20 mouse cellular contexts compared by ENCODE assay signal in the genomic region with DNA sequence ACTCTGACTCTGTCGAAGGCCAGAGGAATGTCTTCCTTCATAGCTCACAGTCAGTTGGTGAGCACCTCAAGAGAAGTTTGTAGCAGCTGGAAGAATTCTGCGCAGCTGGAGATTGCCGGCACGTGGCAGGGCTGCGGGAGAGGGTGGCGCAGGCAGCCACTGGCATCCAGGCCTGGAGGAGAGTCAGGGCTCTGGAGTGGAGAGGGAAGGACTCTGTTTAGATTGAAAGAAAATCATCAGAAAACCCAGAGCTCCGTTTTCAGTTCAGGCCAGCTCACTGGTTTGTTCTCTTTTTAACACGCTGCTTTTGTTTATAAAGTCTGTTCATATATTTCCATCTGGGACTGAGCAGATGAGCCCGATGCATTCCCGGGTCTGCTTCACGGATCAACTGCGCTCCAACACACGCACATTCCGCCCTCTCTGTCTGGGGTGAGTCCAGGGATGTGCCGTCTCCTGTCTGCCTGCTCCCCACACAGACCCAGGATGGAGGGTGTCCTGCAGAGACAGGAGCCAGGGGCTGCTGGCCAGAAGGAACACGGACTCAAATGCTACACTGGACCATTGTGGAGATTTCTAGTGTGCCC. TPM values are rescaled to one million over a fixed set of nuclear protein-coding genes. Genes with fewer than 3 reads are reported as not detected.
DNase-seq lines count a peak whose midpoint lies in the region; ATAC-seq and TF ChIP-seq lines count a peak whose summit lies in the region.
"Had no signal": no experiment of that assay in that cellular context is flagged by ENCODE, and none has a peak within 500 bp of the region (broad histone marks: within the 10 kb centered on the region; RNA-seq: fewer than 3 reads in every experiment).

No protein-coding gene starts in this region.

- no peak for TF ChIP-seq CTCF in lung, postnatal 0 days (IDR thresholded peaks at IDR 0.05)

- no peak overlapping the region for H3K4me3 ChIP-seq in lung, embryonic 16.5 days (ENCODE audit: low read length)
- no peak overlapping the region for H3K4me3 ChIP-seq in lung, postnatal 0 days (ENCODE audit: low read depth, low read length)
- no peak overlapping the region for H3K4me3 ChIP-seq in embryonic facial prominence, embryonic 15.5 days (replicated peaks)
- no peak overlapping the region for H3K4me3 ChIP-seq in stomach, embryonic 14.5 days (ENCODE audit: low read depth, low read length)
- H3K4me3 ChIP-seq: liver, embryonic 15.5 days; midbrain, embryonic 13.5 days; neural tube, embryonic 15.5 days had no signal

- peak; percentile 26; the same call in 1 of the 2 replicates for ATAC-seq in lung, embryonic 16.5 days (ENCODE audit: low read depth)
- no peak for ATAC-seq in lung, postnatal 0 days
- peak; percentile 47; the same call in 1 of the 2 replicates for ATAC-seq in embryonic facial prominence, embryonic 15.5 days (ENCODE audit: insufficient number of reproducible peaks, low FRiP score, low TSS enrichment, low read depth)
- ATAC-seq in stomach, embryonic 14.5 days (ENCODE audit: insufficient number of reproducible peaks, insufficient read depth, low FRiP score, low read depth), result no peak
- ATAC-seq: midbrain, embryonic 13.5 days had no signal

- no peak overlapping the region for H3K9ac ChIP-seq in lung, embryonic 16.5 days (ENCODE audit: low read length)
- no peak overlapping the region for H3K9ac ChIP-seq in lung, postnatal 0 days (replicated peaks; ENCODE audit: low read depth)
- no peak overlapping the region for H3K9ac ChIP-seq in embryonic facial prominence, embryonic 15.5 days
- no peak overlapping the region for H3K9ac ChIP-seq in stomach, embryonic 14.5 days (replicated peaks; ENCODE audit: low read depth, low read length)
- H3K9ac ChIP-seq: hindbrain, embryonic 14.5 days; liver, embryonic 15.5 days; midbrain, embryonic 13.5 days; neural tube, embryonic 15.5 days had no signal

- no peaks in the 10 kb centered on the region for H3K9me3 ChIP-seq in lung, embryonic 16.5 days (ENCODE audit: control insufficient read depth, low read length)
- H3K9me3 ChIP-seq in lung, postnatal 0 days (ENCODE audit: low read length), result no peaks in the 10 kb centered on the region
- no peaks in the 10 kb centered on the region for H3K9me3 ChIP-seq in embryonic facial prominence, embryonic 15.5 days (replicated peaks)
- H3K9me3 ChIP-seq in stomach, embryonic 14.5 days (ENCODE audit: control insufficient read depth, low read depth, low read length), result no peaks in the 10 kb centered on the region
- H3K9me3 ChIP-seq: liver, embryonic 15.5 days; neural tube, embryonic 15.5 days had no signal

- H3K36me3 ChIP-seq in lung, embryonic 16.5 days (ENCODE audit: control insufficient read depth, insufficient read depth, low read length), result no peaks in the 10 kb centered on the region
- no peaks in the 10 kb centered on the region for H3K36me3 ChIP-seq in lung, postnatal 0 days (ENCODE audit: insufficient read depth, low read length)
- no peaks in the 10 kb centered on the region for H3K36me3 ChIP-seq in embryonic facial prominence, embryonic 15.5 days
- no peaks in the 10 kb centered on the region for H3K36me3 ChIP-seq in stomach, embryonic 14.5 days (ENCODE audit: control insufficient read depth, insufficient read depth, low read length)
- H3K36me3 ChIP-seq: liver, embryonic 15.5 days; midbrain, embryonic 13.5 days; neural tube, embryonic 15.5 days had no signal

- H3K27me3 ChIP-seq in lung, embryonic 16.5 days (ENCODE audit: control insufficient read depth, insufficient read depth, low read depth, low read length), result no peaks in the 10 kb centered on the region
- H3K27me3 ChIP-seq in lung, postnatal 0 days (replicated peaks; ENCODE audit: insufficient read depth, low read length), result no peaks in the 10 kb centered on the region
- H3K27me3 ChIP-seq in embryonic facial prominence, embryonic 15.5 days, result no peaks in the 10 kb centered on the region
- no peaks in the 10 kb centered on the region for H3K27me3 ChIP-seq in stomach, embryonic 14.5 days (ENCODE audit: control insufficient read depth, insufficient read depth, low read length)
- H3K27me3 ChIP-seq: liver, embryonic 15.5 days; midbrain, embryonic 13.5 days; neural tube, embryonic 15.5 days had no signal

- H3K27ac ChIP-seq in lung, embryonic 16.5 days (ENCODE audit: low read length), result no peak overlapping the region
- H3K27ac ChIP-seq in lung, postnatal 0 days (ENCODE audit: low read length), result no peak overlapping the region
- peak overlapping the region; percentile 23; the same call in 1 of the 2 replicates for H3K27ac ChIP-seq in embryonic facial prominence, embryonic 15.5 days (replicated peaks)
- peak overlapping the region; percentile 6; the same call in 1 of the 2 replicates for H3K27ac ChIP-seq in stomach, embryonic 14.5 days (ENCODE audit: low read length)
- H3K27ac ChIP-seq: hindbrain, embryonic 14.5 days; liver, embryonic 15.5 days; midbrain, embryonic 13.5 days; neural tube, embryonic 15.5 days had no signal

- H3K4me2 ChIP-seq in lung, embryonic 16.5 days (ENCODE audit: low read depth, low read length), result no peak overlapping the region
- no peak overlapping the region for H3K4me2 ChIP-seq in lung, postnatal 0 days (replicated peaks; ENCODE audit: low read depth, low read length)
- H3K4me2 ChIP-seq in embryonic facial prominence, embryonic 15.5 days (replicated peaks), result no peak overlapping the region
- no peak overlapping the region for H3K4me2 ChIP-seq in stomach, embryonic 14.5 days (replicated peaks; ENCODE audit: low read depth, low read length)
- H3K4me2 ChIP-seq: hindbrain, embryonic 14.5 days; liver, embryonic 15.5 days; midbrain, embryonic 13.5 days; neural tube, embryonic 15.5 days had no signal

- WGBS in lung, embryonic 16.5 days, result 53% methylated on average over 16 of the region's 16 CpGs
- 52% methylated on average over 16 of the region's 16 CpGs for WGBS in lung, postnatal 0 days
- WGBS in embryonic facial prominence, embryonic 15.5 days, result 44% methylated on average over 16 of the region's 16 CpGs
- 35% methylated on average over 16 of the region's 16 CpGs for WGBS in stomach, embryonic 14.5 days

- TF ChIP-seq EP300 in lung, postnatal 0 days (IDR thresholded peaks at IDR 0.05), result no peak

- intact Hi-C loops in left cerebral cortex, postnatal 36 days (cut with DNase I), result no loop called here

- no peaks in the 10 kb centered on the region for H3K4me1 ChIP-seq in lung, embryonic 16.5 days (replicated peaks; ENCODE audit: control insufficient read depth, insufficient read depth, low read length)
- no peaks in the 10 kb centered on the region for H3K4me1 ChIP-seq in lung, postnatal 0 days (ENCODE audit: insufficient read depth, low read depth, low read length)
- H3K4me1 ChIP-seq in embryonic facial prominence, embryonic 15.5 days, result peaks cover 8% of the 10 kb centered on the region; the same call in 1 of the 2 replicates
- no peaks in the 10 kb centered on the region for H3K4me1 ChIP-seq in stomach, embryonic 14.5 days (ENCODE audit: control insufficient read depth, insufficient read depth, low read length)
- H3K4me1 ChIP-seq: liver, embryonic 15.5 days; midbrain, embryonic 13.5 days; neural tube, embryonic 15.5 days had no signal

- no peak for DNase-seq in lung, postnatal 0 days (ENCODE audit: low spot score)
- peak; percentile 28 to 73 for DNase-seq in layer of hippocampus, adult 18-20 months (ENCODE audit: low spot score in 2 of 2)
- no peak for DNase-seq in urinary bladder, adult 2 months (ENCODE audit: low spot score)
- DNase-seq in heart, adult 18-20 months, result no peak
- no peak for DNase-seq in left cerebral cortex, postnatal 36 days (ENCODE audit: low spot score in 2 of 2)
- DNase-seq: cerebellum, postnatal 14 days; embryo, embryonic 11 days; gastrocnemius, postnatal 10 days; kidney, adult 18-20 months; kidney, postnatal 10 days; spleen, adult 18-20 months; thymus, postnatal 36 days had no signal

RNA-seq across cellular contexts. Expression of gene Cyp26b1, which starts 56.0 kb away (rescaled TPM):
- 2.3 and 2.9 TPM in 2 replicates for polyA plus RNA-seq in lung, embryonic 16.5 days (2015; fragmentation: Nextera tagmentation; extraction: Ambion mirVana)
- polyA plus RNA-seq in lung, postnatal 0 days (2015; fragmentation: Nextera tagmentation; extraction: Ambion mirVana), result 2.6 and 7.7 TPM in 2 replicates
- 17.8 and 20.6 TPM in 2 replicates for polyA plus RNA-seq in embryonic facial prominence, embryonic 15.5 days (2015; fragmentation: Nextera tagmentation; extraction: Ambion mirVana)
- 1 to 10 TPM; 7.2 to 7.8 TPM for total RNA-seq in layer of hippocampus, adult 18-20 months (2021)
- polyA plus RNA-seq in stomach, embryonic 14.5 days (2014; fragmentation: Nextera tagmentation; extraction: Ambion mirVana), result 1.1 and 1.2 TPM in 2 replicates
- 2.3 and 3.7 TPM in 2 replicates for polyA plus RNA-seq in urinary bladder, adult 2 months (2012; rRNA removed)
- total RNA-seq in heart, adult 18-20 months (2021), result 1 to 10 TPM; 2.7 to 3.8 TPM
- total RNA-seq in left cerebral cortex, postnatal 36 days (2021), result 10 to 100 TPM in 1 of 2 experiments, 1 to 10 TPM in 1; 7.5 to 14.9 TPM
- total RNA-seq: megakaryocyte progenitor cell, adult 5-6 weeks had no signal

Comparison
In these comparisons a context has a peak if more than half of its experiments do, and no peak if none do; other contexts are left out.
1. ATAC-seq: peak in lung, embryonic 16.5 days (single experiment) and embryonic facial prominence, embryonic 15.5 days (single experiment); none in lung, postnatal 0 days (single experiment) and stomach, embryonic 14.5 days (single experiment).
2. H3K27ac ChIP-seq: peak in embryonic facial prominence, embryonic 15.5 days (single experiment) and stomach, embryonic 14.5 days (single experiment); none in lung, embryonic 16.5 days (single experiment) and lung, postnatal 0 days (single experiment).
3. DNase-seq: peak in layer of hippocampus, adult 18-20 months (2 of 2); none in lung, postnatal 0 days (single experiment), urinary bladder, adult 2 months (single experiment), heart, adult 18-20 months (0 of 2) and left cerebral cortex, postnatal 36 days (0 of 2).